Mouse (Mus musculus): ENCODE data around the gene Ankrd55. TPM values are rescaled to one million over a fixed set of nuclear protein-coding genes. Genes with fewer than 3 reads are reported as not detected.
A peak's percentile ranks its signal among the peaks of the same experiment; 100 is the strongest.

Gene Ankrd55
- polyA plus RNA-seq, 1 experiment = not detected

GRCm38 (mm10) chr13:112346659-112347142, 58.5 kb downstream of the Ankrd55 start:
- no peaks in the 10 kb centered on the region for H3K4me1 ChIP-seq (ENCODE audit: control insufficient read depth, insufficient read depth, low read length)
- peaks cover 8% of the 10 kb centered on the region for H3K9me3 ChIP-seq (replicated peaks; ENCODE audit: control insufficient read depth, insufficient read depth, low read length, poor library complexity, severe bottlenecking)
- no peak overlapping the region for H3K27ac ChIP-seq (ENCODE audit: insufficient read depth, low read length)
- no peaks in the 10 kb centered on the region for H3K27me3 ChIP-seq (ENCODE audit: control insufficient read depth, insufficient read depth, low read length, poor library complexity, severe bottlenecking)
- no peak overlapping the region for H3K9ac ChIP-seq (ENCODE audit: low read depth, poor library complexity, severe bottlenecking)
- no peak overlapping the region for H3K4me3 ChIP-seq (ENCODE audit: low read depth, low read length)
- TF ChIP-seq CTCF (IDR thresholded peaks at IDR 0.05; ENCODE audit: low read depth, low read length) (no peak), POLR2A (IDR thresholded peaks at IDR 0.05; ENCODE audit: insufficient read depth, low read length) (no peak), EP300 (IDR thresholded peaks at IDR 0.05; ENCODE audit: insufficient read depth, low read depth, low read length) (no peak)
- no peaks in the 10 kb centered on the region for H3K36me3 ChIP-seq (ENCODE audit: control insufficient read depth, insufficient read depth, low read length, poor library complexity, severe bottlenecking)

- TF ChIP-seq CTCF (IDR thresholded peaks at IDR 0.05; ENCODE audit: low read depth, low read length) (no peak), EP300 (IDR thresholded peaks at IDR 0.05; ENCODE audit: insufficient read depth, low read depth, low read length) (no peak), POLR2A (IDR thresholded peaks at IDR 0.05; ENCODE audit: insufficient read depth, low read length) (no peak)
- no peaks in the 10 kb centered on the region for H3K36me3 ChIP-seq (ENCODE audit: control insufficient read depth, insufficient read depth, low read length, poor library complexity, severe bottlenecking)
- no peaks in the 10 kb centered on the region for H3K27me3 ChIP-seq (ENCODE audit: control insufficient read depth, insufficient read depth, low read length, poor library complexity, severe bottlenecking)
- H3K4me3 ChIP-seq (ENCODE audit: low read depth, low read length) = no peak overlapping the region
- H3K27ac ChIP-seq (ENCODE audit: insufficient read depth, low read length) = no peak overlapping the region
- H3K4me1 ChIP-seq (ENCODE audit: control insufficient read depth, insufficient read depth, low read length) = no peaks in the 10 kb centered on the region
- no peak overlapping the region for H3K9ac ChIP-seq (ENCODE audit: low read depth, poor library complexity, severe bottlenecking)
- peaks cover 8% of the 10 kb centered on the region for H3K9me3 ChIP-seq (replicated peaks; ENCODE audit: control insufficient read depth, insufficient read depth, low read length, poor library complexity, severe bottlenecking)
Observed at GRCm38 (mm10) chr13:112348250-112348649, 60.0 kb downstream of the Ankrd55 start.

DNA sequence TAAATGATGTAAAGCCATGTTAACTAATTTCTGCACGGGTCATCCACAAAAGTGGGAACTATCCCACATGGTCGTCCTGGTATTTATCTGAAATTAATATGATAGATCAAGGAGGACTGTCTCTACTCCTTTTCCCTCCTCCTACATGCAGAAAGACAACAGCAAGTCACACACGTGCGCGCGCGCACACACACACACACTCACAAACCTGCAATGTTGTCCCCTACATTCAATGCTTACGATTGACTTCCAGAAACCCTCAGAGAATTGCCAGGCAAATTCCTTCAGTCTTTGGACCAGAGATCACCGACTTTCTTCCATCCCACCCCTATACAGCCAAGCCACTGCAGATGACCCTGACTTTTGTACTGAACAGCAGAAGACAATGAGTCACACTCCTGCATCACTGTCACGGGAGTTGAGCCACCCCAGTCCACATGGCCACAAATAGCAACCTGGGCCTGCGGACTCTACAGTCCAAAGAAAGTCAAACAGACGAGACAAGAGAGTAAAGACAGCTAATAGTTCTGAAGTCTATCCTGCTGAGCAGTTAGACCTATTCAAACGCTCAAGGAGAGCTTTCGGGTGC, 60.7 kb downstream of the Ankrd55 start:
- Histone ChIP-seq H3K4me1 (ENCODE audit: control insufficient read depth, insufficient read depth, low read length) (no peaks in the 10 kb centered on the region), H3K4me3 (ENCODE audit: low read depth, low read length) (no peak overlapping the region), H3K36me3 (ENCODE audit: control insufficient read depth, insufficient read depth, low read length, poor library complexity, severe bottlenecking) (no peaks in the 10 kb centered on the region), H3K27ac (ENCODE audit: insufficient read depth, low read length) (no peak overlapping the region), H3K27me3 (ENCODE audit: control insufficient read depth, insufficient read depth, low read length, poor library complexity, severe bottlenecking) (no peaks in the 10 kb centered on the region), H3K9me3 (replicated peaks; ENCODE audit: control insufficient read depth, insufficient read depth, low read length, poor library complexity, severe bottlenecking) (peaks cover 8% of the 10 kb centered on the region), H3K9ac (ENCODE audit: low read depth, poor library complexity, severe bottlenecking) (no peak overlapping the region)
- TF ChIP-seq POLR2A (IDR thresholded peaks at IDR 0.05; ENCODE audit: insufficient read depth, low read length) (no peak), EP300 (IDR thresholded peaks at IDR 0.05; ENCODE audit: insufficient read depth, low read depth, low read length) (no peak), CTCF (IDR thresholded peaks at IDR 0.05; ENCODE audit: low read depth, low read length) (no peak)

DNA sequence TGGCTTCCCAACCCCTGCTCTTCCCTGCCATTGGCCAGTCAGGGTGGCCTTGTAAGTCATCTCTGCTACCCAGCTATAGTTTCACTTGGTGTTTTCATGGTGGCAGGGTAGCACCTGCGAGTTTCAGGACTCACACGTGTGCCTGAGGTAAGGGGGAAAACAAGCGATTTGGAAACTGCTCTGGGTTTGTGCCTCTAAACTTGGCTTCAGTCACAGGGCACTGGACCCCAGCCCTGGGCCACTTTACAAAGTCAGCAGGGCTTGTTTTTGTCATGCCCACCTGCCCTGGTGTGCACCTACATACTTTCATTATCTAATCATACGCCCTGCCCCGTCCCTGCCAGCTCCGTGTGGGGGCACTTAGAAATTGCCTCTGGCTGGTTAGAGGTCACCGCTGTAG, 61.2 kb downstream of the Ankrd55 start:
- Histone ChIP-seq H3K4me3 (ENCODE audit: low read depth, low read length) (no peak overlapping the region), H3K36me3 (ENCODE audit: control insufficient read depth, insufficient read depth, low read length, poor library complexity, severe bottlenecking) (no peaks in the 10 kb centered on the region), H3K27me3 (ENCODE audit: control insufficient read depth, insufficient read depth, low read length, poor library complexity, severe bottlenecking) (no peaks in the 10 kb centered on the region), H3K9me3 (replicated peaks; ENCODE audit: control insufficient read depth, insufficient read depth, low read length, poor library complexity, severe bottlenecking) (peaks cover 8% of the 10 kb centered on the region), H3K27ac (ENCODE audit: insufficient read depth, low read length) (no peak overlapping the region), H3K4me1 (ENCODE audit: control insufficient read depth, insufficient read depth, low read length) (peaks cover 1% of the 10 kb centered on the region), H3K9ac (ENCODE audit: low read depth, poor library complexity, severe bottlenecking) (no peak overlapping the region)
- TF ChIP-seq CTCF (IDR thresholded peaks at IDR 0.05; ENCODE audit: low read depth, low read length) (no peak), EP300 (IDR thresholded peaks at IDR 0.05; ENCODE audit: insufficient read depth, low read depth, low read length) (no peak), POLR2A (IDR thresholded peaks at IDR 0.05; ENCODE audit: insufficient read depth, low read length) (no peak)

DNA sequence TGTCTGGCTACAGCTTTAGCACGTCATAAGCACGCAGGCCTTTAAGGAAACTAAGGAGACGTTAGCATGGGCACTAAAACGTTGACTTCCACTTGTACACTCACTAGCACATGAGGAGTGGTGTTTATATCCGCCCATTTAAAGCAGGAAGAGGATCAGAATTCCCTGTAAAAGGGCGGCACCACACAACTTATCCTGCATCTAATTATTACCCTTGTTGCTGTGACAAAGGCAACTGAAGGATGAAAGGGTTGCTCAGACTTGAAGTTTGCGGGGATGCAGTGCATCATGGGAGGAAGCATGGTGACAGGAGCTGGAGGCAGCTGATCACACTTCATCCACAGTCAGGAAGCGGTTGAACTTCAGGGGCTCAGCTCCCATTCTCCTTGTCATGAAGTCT, 63.7 kb downstream of the Ankrd55 start:
- Histone ChIP-seq H3K9me3 (replicated peaks; ENCODE audit: control insufficient read depth, insufficient read depth, low read length, poor library complexity, severe bottlenecking) (peaks cover 8% of the 10 kb centered on the region), H3K4me1 (ENCODE audit: control insufficient read depth, insufficient read depth, low read length) (peaks cover 5% of the 10 kb centered on the region), H3K4me3 (ENCODE audit: low read depth, low read length) (no peak overlapping the region), H3K27ac (ENCODE audit: insufficient read depth, low read length) (no peak overlapping the region), H3K9ac (ENCODE audit: low read depth, poor library complexity, severe bottlenecking) (no peak overlapping the region), H3K36me3 (ENCODE audit: control insufficient read depth, insufficient read depth, low read length, poor library complexity, severe bottlenecking) (no peaks in the 10 kb centered on the region), H3K27me3 (ENCODE audit: control insufficient read depth, insufficient read depth, low read length, poor library complexity, severe bottlenecking) (no peaks in the 10 kb centered on the region)
- no peak for TF ChIP-seq POLR2A (IDR thresholded peaks at IDR 0.05; ENCODE audit: insufficient read depth, low read length)
- TF ChIP-seq CTCF (IDR thresholded peaks at IDR 0.05; ENCODE audit: low read depth, low read length) = no peak

GRCm38 (mm10) chr13:112354109-112354867, 66.0 kb downstream of the Ankrd55 start:
- H3K4me3 ChIP-seq (ENCODE audit: low read depth, low read length) = no peak overlapping the region
- H3K27ac ChIP-seq (ENCODE audit: insufficient read depth, low read length) = peak overlapping the region; percentile 26; the same call in 1 of the 2 replicates
- no peaks in the 10 kb centered on the region for H3K27me3 ChIP-seq (ENCODE audit: control insufficient read depth, insufficient read depth, low read length, poor library complexity, severe bottlenecking)
- TF ChIP-seq POLR2A (IDR thresholded peaks at IDR 0.05; ENCODE audit: insufficient read depth, low read length) (no peak), EP300 (IDR thresholded peaks at IDR 0.05; ENCODE audit: insufficient read depth, low read depth, low read length) (0 out of 2 replicates have a peak, but pooled peaks have one; percentile 34)
- no peaks in the 10 kb centered on the region for H3K36me3 ChIP-seq (ENCODE audit: control insufficient read depth, insufficient read depth, low read length, poor library complexity, severe bottlenecking)
- no peaks in the 10 kb centered on the region; the same call in 1 of the 2 replicates for H3K9me3 ChIP-seq (replicated peaks; ENCODE audit: control insufficient read depth, insufficient read depth, low read length, poor library complexity, severe bottlenecking)
- peaks cover 5% of the 10 kb centered on the region for H3K4me1 ChIP-seq (ENCODE audit: control insufficient read depth, insufficient read depth, low read length)
- no peak overlapping the region for H3K9ac ChIP-seq (ENCODE audit: low read depth, poor library complexity, severe bottlenecking)
